Mouse (Mus musculus): ENCODE measurements around the gene Large2. TPM values are rescaled to one million over a fixed set of nuclear protein-coding genes. Genes with fewer than 3 reads are reported as not detected.

Gene Large2
- polyA plus RNA-seq, 1 experiment from 2014 or later = 2.4 TPM

DNA sequence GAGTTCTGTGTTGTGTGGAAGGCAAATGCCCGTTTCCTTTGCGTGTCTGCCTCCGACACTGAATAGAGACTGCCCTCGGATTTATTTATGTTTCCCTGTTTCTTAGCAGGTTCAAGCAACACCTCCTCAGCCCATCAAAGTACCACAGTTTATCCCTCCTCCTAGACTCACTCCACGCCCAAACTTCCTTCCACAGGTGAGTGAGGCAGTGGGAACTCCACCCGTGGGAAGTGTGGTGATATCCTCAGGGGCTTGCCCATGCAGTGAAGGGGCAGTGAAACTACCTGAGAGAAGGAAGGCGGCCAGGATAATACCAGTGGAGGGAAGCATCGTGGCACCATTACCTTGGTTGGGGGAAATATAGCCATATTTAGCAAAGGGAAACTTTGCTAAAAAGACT is 46.5 kb downstream of the Large2 start:
- 97% methylated on average over 8 of the region's 8 CpGs for WGBS
- H3K4me3 ChIP-seq (replicated peaks; ENCODE audit: low read length) = no peak overlapping the region
- no peaks in the 10 kb centered on the region for H3K27me3 ChIP-seq (replicated peaks; ENCODE audit: control insufficient read depth, insufficient read depth, low read length)
- H3K9me3 ChIP-seq (ENCODE audit: control insufficient read depth, low read length) = no peaks in the 10 kb centered on the region
- H3K4me1 ChIP-seq (replicated peaks; ENCODE audit: control insufficient read depth, insufficient read depth, low read length) = no peaks in the 10 kb centered on the region
- H3K9ac ChIP-seq (replicated peaks; ENCODE audit: low read depth, low read length) = no peak overlapping the region
- H3K4me2 ChIP-seq (ENCODE audit: low read length) = no peak overlapping the region
- peaks cover 7% of the 10 kb centered on the region for H3K36me3 ChIP-seq (ENCODE audit: control insufficient read depth, insufficient read depth)
- ATAC-seq = no peak
- no peak overlapping the region for H3K27ac ChIP-seq (ENCODE audit: low read length)

DNA sequence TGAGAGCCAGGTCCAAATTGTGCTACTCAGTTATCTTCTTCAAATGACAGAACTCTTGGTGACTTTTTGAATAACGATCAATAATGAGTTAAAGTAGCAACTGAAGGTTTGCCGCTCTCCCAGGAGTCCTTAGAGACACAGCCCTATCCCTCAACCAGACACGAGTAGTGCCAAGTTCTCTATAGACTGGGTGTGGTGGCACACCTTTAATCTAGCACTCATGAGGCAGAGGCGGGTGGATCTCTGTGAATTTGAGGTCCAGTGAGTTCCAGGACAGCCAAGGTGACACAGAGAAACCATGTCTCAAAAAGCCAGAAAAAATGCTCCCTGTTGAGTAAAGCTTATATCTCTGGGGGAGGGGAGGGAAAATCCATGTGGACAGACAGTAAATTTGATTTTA is 47.1 kb downstream of the Large2 start:
- H3K4me1 ChIP-seq (replicated peaks; ENCODE audit: control insufficient read depth, insufficient read depth, low read length) = no peaks in the 10 kb centered on the region
- no peak overlapping the region for H3K9ac ChIP-seq (replicated peaks; ENCODE audit: low read depth, low read length)
- no peaks in the 10 kb centered on the region for H3K9me3 ChIP-seq (ENCODE audit: control insufficient read depth, low read length)
- H3K36me3 ChIP-seq (ENCODE audit: control insufficient read depth, insufficient read depth) = peaks cover 6% of the 10 kb centered on the region
- ATAC-seq = no peak
- no peak overlapping the region for H3K27ac ChIP-seq (ENCODE audit: low read length)
- WGBS = 94% methylated on average over 4 of the region's 4 CpGs
- H3K4me2 ChIP-seq (ENCODE audit: low read length) = no peak overlapping the region
- H3K27me3 ChIP-seq (replicated peaks; ENCODE audit: control insufficient read depth, insufficient read depth, low read length) = no peaks in the 10 kb centered on the region
- H3K4me3 ChIP-seq (replicated peaks; ENCODE audit: low read length) = no peak overlapping the region

DNA sequence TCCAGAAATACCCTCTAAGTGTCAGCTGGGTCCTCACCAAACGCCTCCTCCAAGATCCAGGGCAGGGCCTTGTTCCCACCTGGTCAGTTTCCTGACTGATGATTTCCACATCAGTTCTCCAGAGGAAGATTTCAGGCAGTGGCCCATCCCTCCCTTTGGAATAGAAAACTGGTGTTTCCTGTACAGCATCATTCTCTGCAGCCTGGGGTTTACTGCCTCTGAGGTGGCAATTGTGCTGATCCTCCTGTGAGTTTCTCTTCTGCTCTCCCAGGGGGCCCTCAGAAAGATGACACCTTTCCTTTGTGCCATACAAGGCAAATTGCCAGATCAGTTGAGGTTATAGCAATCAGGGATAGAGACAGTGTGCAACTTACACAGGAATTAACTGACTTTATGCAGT is 48.4 kb downstream of the Large2 start:
- 91% methylated on average over 1 of the region's 1 CpGs for WGBS

DNA sequence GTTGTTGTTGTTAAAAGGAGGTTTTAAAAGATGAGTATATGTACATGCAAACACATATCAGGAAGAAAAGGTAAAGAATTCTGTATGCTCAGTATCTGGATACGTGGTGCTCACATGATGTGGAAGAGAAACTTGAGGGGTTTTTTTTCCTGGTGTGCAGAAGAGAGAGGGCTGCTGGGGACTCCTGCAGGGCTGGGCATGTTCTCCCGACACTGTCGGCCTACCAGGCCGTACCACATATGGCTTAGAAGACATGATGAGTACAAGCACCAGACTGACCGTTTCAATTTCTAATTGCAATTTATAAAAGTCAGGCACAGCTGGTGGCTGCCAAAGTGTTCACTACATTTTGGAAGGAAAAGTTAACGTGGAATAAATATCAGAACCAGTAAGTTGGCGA is 49.0 kb downstream of the Large2 start:
- no peak overlapping the region for H3K27ac ChIP-seq (ENCODE audit: low read length)
- H3K36me3 ChIP-seq (ENCODE audit: control insufficient read depth, insufficient read depth) = peaks cover 6% of the 10 kb centered on the region

More for the DNA sequence above, 48.4 kb downstream of the Large2 start:
- Histone ChIP-seq H3K27me3 (replicated peaks; ENCODE audit: control insufficient read depth, insufficient read depth, low read length) (no peaks in the 10 kb centered on the region), H3K4me1 (replicated peaks; ENCODE audit: control insufficient read depth, insufficient read depth, low read length) (no peaks in the 10 kb centered on the region), H3K4me2 (ENCODE audit: low read length) (no peak overlapping the region), H3K27ac (ENCODE audit: low read length) (no peak overlapping the region), H3K9ac (replicated peaks; ENCODE audit: low read depth, low read length) (no peak overlapping the region), H3K36me3 (ENCODE audit: control insufficient read depth, insufficient read depth) (peaks cover 6% of the 10 kb centered on the region), H3K4me3 (replicated peaks; ENCODE audit: low read length) (no peak overlapping the region), H3K9me3 (ENCODE audit: control insufficient read depth, low read length) (no peaks in the 10 kb centered on the region)
- ATAC-seq = no peak

DNA sequence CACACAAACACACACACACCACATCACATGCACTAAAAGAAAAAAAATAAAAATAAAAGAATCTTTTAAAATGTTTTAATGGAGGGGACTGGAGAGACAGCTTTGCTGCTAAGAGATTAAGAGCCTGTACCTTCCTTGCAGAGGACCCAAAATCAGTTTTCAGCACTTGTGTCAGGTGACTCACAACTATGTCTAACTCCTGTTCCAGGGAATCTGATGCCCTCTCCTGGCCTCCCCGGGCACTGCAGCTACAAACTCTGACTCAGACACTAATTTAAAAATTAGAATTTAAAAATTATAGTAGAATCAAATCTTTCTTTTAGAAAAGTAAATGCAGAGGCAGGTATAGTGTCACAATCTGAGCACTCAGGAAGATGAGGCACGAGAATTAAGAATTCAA is 52.0 kb downstream of the Large2 start:
- Histone ChIP-seq H3K4me1 (replicated peaks; ENCODE audit: control insufficient read depth, insufficient read depth, low read length) (no peaks in the 10 kb centered on the region), H3K9me3 (ENCODE audit: control insufficient read depth, low read length) (no peaks in the 10 kb centered on the region), H3K27me3 (replicated peaks; ENCODE audit: control insufficient read depth, insufficient read depth, low read length) (no peaks in the 10 kb centered on the region), H3K4me3 (replicated peaks; ENCODE audit: low read length) (no peak overlapping the region), H3K4me2 (ENCODE audit: low read length) (no peak overlapping the region), H3K9ac (replicated peaks; ENCODE audit: low read depth, low read length) (no peak overlapping the region), H3K27ac (ENCODE audit: low read length) (no peak overlapping the region), H3K36me3 (ENCODE audit: control insufficient read depth, insufficient read depth) (peaks cover 6% of the 10 kb centered on the region)
- no peak for ATAC-seq
- 94% methylated on average over 2 of the region's 2 CpGs for WGBS

More for the DNA sequence above, 49.0 kb downstream of the Large2 start:
- Histone ChIP-seq H3K27me3 (replicated peaks; ENCODE audit: control insufficient read depth, insufficient read depth, low read length) (no peaks in the 10 kb centered on the region), H3K9me3 (ENCODE audit: control insufficient read depth, low read length) (no peaks in the 10 kb centered on the region), H3K4me2 (ENCODE audit: low read length) (no peak overlapping the region), H3K4me3 (replicated peaks; ENCODE audit: low read length) (no peak overlapping the region), H3K9ac (replicated peaks; ENCODE audit: low read depth, low read length) (no peak overlapping the region), H3K4me1 (replicated peaks; ENCODE audit: control insufficient read depth, insufficient read depth, low read length) (no peaks in the 10 kb centered on the region)
- no peak for ATAC-seq
- 86% methylated on average over 7 of the region's 7 CpGs for WGBS

DNA sequence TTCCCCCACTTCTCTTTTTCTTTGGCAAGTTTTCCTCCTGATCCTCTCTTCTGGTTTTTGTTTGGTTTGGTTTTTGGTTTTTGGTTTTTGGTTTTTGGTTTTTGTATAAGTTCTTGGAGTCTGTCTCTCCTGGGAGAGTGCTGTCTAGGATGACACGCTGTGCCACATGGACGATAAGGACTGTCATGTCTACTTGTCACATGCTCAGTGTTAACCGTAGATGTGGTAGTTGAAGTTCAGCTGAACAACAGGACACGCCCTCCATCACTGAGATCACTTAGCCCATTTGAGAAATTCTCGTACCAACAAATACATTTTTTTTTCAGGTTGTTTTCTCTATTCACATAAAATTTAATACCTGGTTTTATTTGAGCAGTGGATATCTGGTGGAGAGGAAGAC is 57.4 kb downstream of the Large2 start:
- Histone ChIP-seq H3K27ac (ENCODE audit: low read length) (no peak overlapping the region), H3K4me1 (replicated peaks; ENCODE audit: control insufficient read depth, insufficient read depth, low read length) (no peaks in the 10 kb centered on the region; the same call in 1 of the 2 replicates), H3K9me3 (ENCODE audit: control insufficient read depth, low read length) (no peaks in the 10 kb centered on the region), H3K4me3 (replicated peaks; ENCODE audit: low read length) (no peak overlapping the region), H3K36me3 (ENCODE audit: control insufficient read depth, insufficient read depth) (no peaks in the 10 kb centered on the region; the same call in 1 of the 2 replicates), H3K27me3 (replicated peaks; ENCODE audit: control insufficient read depth, insufficient read depth, low read length) (no peaks in the 10 kb centered on the region), H3K4me2 (ENCODE audit: low read length) (no peak overlapping the region), H3K9ac (replicated peaks; ENCODE audit: low read depth, low read length) (no peak overlapping the region)
- 85% methylated on average over 5 of the region's 5 CpGs for WGBS
- no peak for ATAC-seq

DNA sequence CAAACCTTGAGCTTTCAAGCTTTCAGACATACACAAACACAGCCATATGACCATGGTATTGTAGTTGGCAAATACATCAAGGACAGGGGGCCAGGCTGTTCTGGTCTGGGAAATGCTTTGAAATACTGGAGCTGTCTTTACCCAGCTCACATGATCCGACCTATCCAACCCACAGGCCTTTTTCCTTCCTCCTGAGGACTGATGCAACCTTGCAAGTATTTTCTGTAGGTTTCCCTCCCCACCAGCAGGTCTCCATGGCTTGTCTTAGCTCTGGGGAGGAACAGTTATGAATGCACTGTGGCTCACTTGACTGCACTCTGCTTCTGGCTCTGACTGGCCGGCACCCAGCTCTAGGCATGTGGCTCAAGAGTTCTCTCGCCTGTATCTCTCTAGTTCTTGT is 58.0 kb downstream of the Large2 start:
- Histone ChIP-seq H3K4me3 (replicated peaks; ENCODE audit: low read length) (no peak overlapping the region), H3K4me1 (replicated peaks; ENCODE audit: control insufficient read depth, insufficient read depth, low read length) (no peaks in the 10 kb centered on the region; the same call in 1 of the 2 replicates), H3K36me3 (ENCODE audit: control insufficient read depth, insufficient read depth) (no peaks in the 10 kb centered on the region), H3K9ac (replicated peaks; ENCODE audit: low read depth, low read length) (no peak overlapping the region), H3K4me2 (ENCODE audit: low read length) (no peak overlapping the region), H3K27ac (ENCODE audit: low read length) (no peak overlapping the region), H3K27me3 (replicated peaks; ENCODE audit: control insufficient read depth, insufficient read depth, low read length) (no peaks in the 10 kb centered on the region), H3K9me3 (ENCODE audit: control insufficient read depth, low read length) (no peaks in the 10 kb centered on the region)
- ATAC-seq = no peak
- WGBS = 78% methylated on average over 3 of the region's 3 CpGs

Small RNAs within 50 kb of the gene (microRNA-seq; reads per million reads assigned to microRNA genes)
- gene Mir7000 = 0.83 reads per million

Other genes with a start within 250 kb of the Large2 start
- gene Pex16, start 193 bp downstream of the Large2 start, polyA plus RNA-seq (2015; fragmentation: Nextera tagmentation; extraction: Ambion mirVana) = 38.3 and 42.0 TPM in 2 replicates
- 5.7 and 8.6 TPM in 2 replicates for gene 1700029I15Rik, start 7.7 kb upstream of the Large2 start, polyA plus RNA-seq (2015; fragmentation: Nextera tagmentation; extraction: Ambion mirVana)
- 101 TPM in 2 replicates for gene Mapk8ip1, start 26.4 kb upstream of the Large2 start, polyA plus RNA-seq (2015; fragmentation: Nextera tagmentation; extraction: Ambion mirVana)
- gene Cry2, start 59.2 kb upstream of the Large2 start, polyA plus RNA-seq (2015; fragmentation: Nextera tagmentation; extraction: Ambion mirVana) = 40.1 and 46.8 TPM in 2 replicates
- 10.6 and 12.7 TPM in 2 replicates for gene Slc35c1, start 85.7 kb upstream of the Large2 start, polyA plus RNA-seq (2015; fragmentation: Nextera tagmentation; extraction: Ambion mirVana)
- gene Chst1, start 224.8 kb upstream of the Large2 start, polyA plus RNA-seq (2015; fragmentation: Nextera tagmentation; extraction: Ambion mirVana) = 18.8 and 27.3 TPM in 2 replicates